In genomic region chr14:36885680-36886079, GRCm38 (mm10) we compare ENCODE assay signal across 31 mouse cellular contexts.
DNase-seq lines count a peak whose midpoint lies in the region; TF ChIP-seq lines count a peak whose summit lies in the region.
"Had no signal": no experiment of that assay in that cellular context is flagged by ENCODE, and none has a peak within 500 bp of the region (broad histone marks: within the 10 kb centered on the region; RNA-seq: fewer than 3 reads in every experiment).

No protein-coding gene starts in this region.

- TF ChIP-seq CTCF in embryonic fibroblast, embryonic 13.5 days (IDR thresholded peaks at IDR 0.05; ENCODE audit: borderline replicate concordance, insufficient read depth, low read length) = no peak

- TF ChIP-seq POLR2A in embryonic fibroblast, embryonic 13.5 days (IDR thresholded peaks at IDR 0.05; ENCODE audit: low read depth, low read length) = no peak

- H3K4me1 ChIP-seq in embryonic fibroblast, embryonic 13.5 days (ENCODE audit: control insufficient read depth, insufficient read depth, low read length) = peaks cover 7% of the 10 kb centered on the region
- H3K4me1 ChIP-seq: embryonic facial prominence, embryonic 10.5 days; embryonic facial prominence, embryonic 15.5 days; hindbrain, embryonic 12.5 days; intestine, embryonic 15.5 days; limb, embryonic 10.5 days; limb, embryonic 15.5 days; liver, embryonic 13.5 days; megakaryocyte, embryonic 14.5 days; neural tube, embryonic 15.5 days had no signal

- peak; percentile 14 for DNase-seq in 3134 (ENCODE audit: extremely low read depth, insufficient read length, low spot score)
- DNase-seq in 3T3-L1 (ENCODE audit: low read depth, low spot score) = peak; percentile 77
- peak; percentile 19 for DNase-seq in adrenal gland, adult 8-10 months
- DNase-seq in embryo, embryonic 10 days (ENCODE audit: low spot score) = no peak
- DNase-seq in testis, postnatal 10 days (ENCODE audit: low spot score) = no peak
- DNase-seq: cerebellum, adult 18-20 months; cerebellum, postnatal 14 days; gastrocnemius, postnatal 10 days; heart, postnatal 36 days; kidney, adult 8-10 months; kidney, postnatal 10 days; layer of hippocampus, postnatal 36 days; liver, embryonic 13.5 days; lung, adult 18-20 months; lung, postnatal 4 days; midbrain, embryonic 14.5 days; spleen, adult 18-20 months; thymus, adult 2 months; thymus, postnatal 4 days had no signal

- H3K27ac ChIP-seq in embryonic fibroblast, embryonic 13.5 days (ENCODE audit: insufficient read depth, low read length) = peak overlapping the region; percentile 82
- H3K27ac ChIP-seq: embryonic facial prominence, embryonic 10.5 days; embryonic facial prominence, embryonic 15.5 days; forebrain, embryonic 13.5 days; hindbrain, embryonic 12.5 days; hindbrain, postnatal 0 days; intestine, embryonic 15.5 days; limb, embryonic 10.5 days; limb, embryonic 15.5 days; liver, embryonic 13.5 days; neural tube, embryonic 15.5 days; stomach, postnatal 0 days had no signal

- H3K4me3 ChIP-seq in embryonic fibroblast, embryonic 13.5 days (ENCODE audit: insufficient read depth, low read length) = no peak overlapping the region
- H3K4me3 ChIP-seq: embryonic facial prominence, embryonic 10.5 days; embryonic facial prominence, embryonic 15.5 days; forebrain, embryonic 13.5 days; hindbrain, embryonic 12.5 days; intestine, embryonic 15.5 days; limb, embryonic 10.5 days; limb, embryonic 15.5 days; liver, embryonic 13.5 days; megakaryocyte, embryonic 14.5 days; neural tube, embryonic 15.5 days had no signal

Comparison
In these comparisons a context has a peak if more than half of its experiments do, and no peak if none do; other contexts are left out.
1. DNase-seq: peak in 3134 (single experiment), 3T3-L1 (single experiment) and adrenal gland, adult 8-10 months (single experiment); none in embryo, embryonic 10 days (single experiment) and testis, postnatal 10 days (single experiment).